Mouse (Mus musculus) bone marrow, adult 2 months (tissue): Measurements from ENCODE around the gene Arhgap1.

ENCODE experiments used
- CTCF ChIP-seq: fragments of 200-500 bp; IDR thresholded peaks from 2 replicates; pipeline ENCODE4 v1.5.1; 2011; ENCODE audit warnings: low read length, control low read depth; ENCODE audit not compliant: control insufficient read depth, insufficient read depth
- POLR2A ChIP-seq: fragments of 200-500 bp; IDR thresholded peaks from 2 replicates; pipeline ENCODE4 v1.6.1; 2011; ENCODE audit warnings: low read depth, mild to moderate bottlenecking, control low read depth, low read length, borderline replicate concordance; ENCODE audit not compliant: control insufficient read depth

- TF ChIP-seq CTCF (no peak), POLR2A (no peak)
These were observed 508 bp upstream of the Arhgap1 start for GRCm38 (mm10) chr2:91649152-91649551.
